Mouse (Mus musculus) embryonic facial prominence, embryonic 11.5 days (tissue): Measurements from ENCODE around the gene Olfr97. TPM values are rescaled to one million over a fixed set of nuclear protein-coding genes. Genes with fewer than 3 reads are reported as not detected.

ENCODE experiments used
- ATAC-seq: fragments of 200-750 bp; cut with Nextera tagmentation; replicated peaks from 2 replicates; pipeline ENCODE4 v1.8.0; 2017; ENCODE audit warnings: low read depth; ENCODE audit not compliant: insufficient number of reproducible peaks, low FRiP score, low TSS enrichment
- DNase-seq: peaks from one replicate; pipeline ENCODE4 v3.0.0-alpha.2; 2015; ENCODE audit warnings: low spot score
- H3K27ac ChIP-seq: fragments of 300-500 bp; sonication (generic); replicated peaks from 2 replicates; pipeline ENCODE4 v1.5.1; 2014; ENCODE audit warnings: mild to moderate bottlenecking, low read depth, low read length, control low read depth
- H3K27me3 ChIP-seq: fragments of 300-500 bp; sonication (generic); 2 replicates; pipeline ENCODE4 v1.6.1; 2014; ENCODE audit warnings: mild to moderate bottlenecking, low read length, moderate library complexity, mixed read lengths; ENCODE audit not compliant: control insufficient read depth, insufficient read depth
- H3K36me3 ChIP-seq: fragments of 300-500 bp; sonication (generic); replicated peaks from 2 replicates; pipeline ENCODE4 v1.6.1; 2014; ENCODE audit warnings: low read depth, mild to moderate bottlenecking, low read length, moderate library complexity, mixed read lengths; ENCODE audit not compliant: control insufficient read depth, insufficient read depth
- H3K4me1 ChIP-seq: fragments of 300-500 bp; sonication (generic); 2 replicates; pipeline ENCODE4 v1.6.1; 2014; ENCODE audit warnings: low read length, mixed read lengths; ENCODE audit not compliant: control insufficient read depth, insufficient read depth
- H3K4me2 ChIP-seq: fragments of 300-500 bp; sonication (generic); 2 replicates; pipeline ENCODE4 v1.6.1; 2014; ENCODE audit warnings: low read depth, mild to moderate bottlenecking, control low read depth, low read length, moderate library complexity
- H3K4me3 ChIP-seq: fragments of 300-500 bp; sonication (generic); 2 replicates; pipeline ENCODE4 v1.5.1; 2014; ENCODE audit warnings: low read depth, low read length, control low read depth
- H3K9ac ChIP-seq: fragments of 300-500 bp; sonication (generic); replicated peaks from 2 replicates; pipeline ENCODE4 v1.6.1; 2014; ENCODE audit warnings: mild to moderate bottlenecking, control low read depth, low read length
- H3K9me3 ChIP-seq: fragments of 300-500 bp; sonication (generic); replicated peaks from 2 replicates; pipeline ENCODE4 v1.6.1; 2016; ENCODE audit warnings: mild to moderate bottlenecking, low read length, inconsistent platforms, mixed read lengths; ENCODE audit not compliant: control insufficient read depth
- WGBS: fragments of 180-500 bp; shearing (Covaris S2); extraction: QIAGEN DNeasy Blood & Tissue Kit; methylation state at CpG from one replicate; pipeline ENCODE4 v1.1.7; 2014; 5-methylcytosine and 5-hydroxymethylcytosine counted together
- polyA plus RNA-seq: library from polyadenylated mRNA; unstranded; fragments of >200 nt; fragmentation: Nextera tagmentation; extraction: Ambion mirVana; gene quantifications from 2 replicates; pipeline ENCODE4 v1.2.1, GENCODE M21; 2014

Olfr97 gene
- polyA plus RNA-seq, 1 experiment from 2014 or later = not detected

DNA sequence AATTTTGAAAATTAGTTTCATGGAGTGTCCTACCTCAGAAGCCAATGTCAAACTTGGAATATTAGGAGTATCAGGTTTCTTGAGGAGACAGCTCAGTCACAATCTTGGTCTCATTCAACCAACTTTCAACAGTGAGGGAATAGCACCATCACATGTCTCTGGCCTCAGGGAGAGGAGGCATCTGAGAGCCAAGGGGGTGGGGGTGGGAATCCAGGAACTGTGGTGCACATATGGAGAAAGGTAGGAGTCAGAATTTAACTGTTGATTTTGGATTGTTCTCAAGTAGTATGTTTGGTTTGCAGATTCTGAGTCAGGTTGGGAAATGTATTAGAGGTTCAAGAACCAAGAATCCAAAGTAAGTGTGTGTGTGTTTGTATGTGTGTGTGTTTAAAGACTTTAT, 44.1 kb downstream of the Olfr97 start:
- H3K27me3 ChIP-seq = peaks cover 10% of the 10 kb centered on the region
- peaks cover 2% of the 10 kb centered on the region; the same call in 1 of the 2 replicates for H3K4me1 ChIP-seq
- H3K4me2 ChIP-seq = no peak overlapping the region
- no peak for DNase-seq
- H3K9me3 ChIP-seq = no peaks in the 10 kb centered on the region
- no peak overlapping the region for H3K4me3 ChIP-seq
- no peak for ATAC-seq
- no peaks in the 10 kb centered on the region for H3K36me3 ChIP-seq
- H3K9ac ChIP-seq = no peak overlapping the region
- no peak overlapping the region for H3K27ac ChIP-seq

DNA sequence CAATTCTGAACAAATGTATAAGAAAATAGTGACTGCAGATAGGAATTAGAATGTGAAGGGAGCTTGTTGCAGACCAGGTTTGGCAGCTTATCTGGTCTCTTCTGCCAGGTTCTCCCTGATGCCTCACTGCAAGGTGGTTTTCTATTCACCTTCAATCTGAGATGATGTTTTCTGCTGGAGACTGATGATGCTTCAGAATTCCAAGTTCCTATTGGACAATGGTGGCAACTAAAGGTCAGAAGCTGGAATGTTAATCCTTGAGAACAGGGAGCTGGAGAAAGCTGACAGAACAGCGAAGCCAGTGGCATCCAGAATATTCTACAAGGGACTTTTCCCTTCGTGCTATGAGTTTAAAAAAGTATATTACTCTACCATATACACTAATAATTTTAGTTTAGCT, 46.4 kb downstream of the Olfr97 start:
- no peaks in the 10 kb centered on the region for H3K9me3 ChIP-seq
- H3K4me3 ChIP-seq = no peak overlapping the region
- no peak overlapping the region for H3K4me2 ChIP-seq
- H3K27ac ChIP-seq = no peak overlapping the region
- 35% methylated on average over 2 of the region's 2 CpGs for WGBS
- H3K36me3 ChIP-seq = no peaks in the 10 kb centered on the region
- H3K9ac ChIP-seq = no peak overlapping the region
- H3K4me1 ChIP-seq = no peaks in the 10 kb centered on the region
- H3K27me3 ChIP-seq = no peaks in the 10 kb centered on the region
- ATAC-seq (no peak), DNase-seq (peak; percentile 53)

DNA sequence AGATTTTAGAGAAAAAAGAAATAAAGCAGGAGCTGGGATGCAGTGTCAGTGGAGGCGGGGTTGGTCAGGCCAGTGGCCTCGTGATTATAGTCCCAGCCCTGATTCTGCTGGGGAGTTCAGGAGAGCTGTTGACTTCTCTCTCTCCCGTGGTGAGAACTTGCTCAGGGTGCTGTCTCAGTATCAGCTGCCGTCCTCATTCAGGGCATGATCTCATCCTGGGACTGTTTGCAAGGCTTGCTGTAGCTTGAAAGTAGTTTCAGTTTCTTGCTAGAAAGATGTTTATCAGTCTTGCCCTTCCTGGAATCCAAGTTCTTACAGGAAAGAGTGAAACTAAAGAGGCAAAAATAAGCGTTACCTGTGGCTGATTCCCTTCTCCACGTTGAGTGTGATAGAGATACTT, 51.7 kb downstream of the Olfr97 start:
- no peak for ATAC-seq
- WGBS = 45% methylated on average over 6 of the region's 6 CpGs

More for the DNA sequence above, 51.7 kb downstream of the Olfr97 start:
- Histone ChIP-seq H3K4me1 (no peaks in the 10 kb centered on the region), H3K4me3 (no peak overlapping the region), H3K9ac (no peak overlapping the region), H3K4me2 (no peak overlapping the region), H3K36me3 (no peaks in the 10 kb centered on the region), H3K9me3 (no peaks in the 10 kb centered on the region), H3K27me3 (no peaks in the 10 kb centered on the region), H3K27ac (no peak overlapping the region)
- no peak for DNase-seq

Other genes starting within 250 kb of the Olfr97 start
- 0.39 and 0.45 TPM in 2 replicates for gene H2-M5, start 247.8 kb downstream of the Olfr97 start, polyA plus RNA-seq
- 102 and 110 TPM in 2 replicates for gene Zfp57, start 236.2 kb downstream of the Olfr97 start, polyA plus RNA-seq
- gene Mog, start 213.9 kb downstream of the Olfr97 start, polyA plus RNA-seq = 0.20 TPM in 1 of 2 replicates, not detected in the other
- gene Gabbr1, start 191.4 kb downstream of the Olfr97 start, polyA plus RNA-seq = 6.1 and 8.9 TPM in 2 replicates
- gene Olfr90, start 148.8 kb downstream of the Olfr97 start, polyA plus RNA-seq = not detected in 2 replicates
- gene Olfr91, start 139.1 kb downstream of the Olfr97 start, polyA plus RNA-seq = not detected in 2 replicates
- not detected in 2 replicates for gene Olfr92, start 117.2 kb downstream of the Olfr97 start, polyA plus RNA-seq
- gene Olfr93, start 75.8 kb downstream of the Olfr97 start, polyA plus RNA-seq = not detected in 2 replicates
- gene Ubd, start 43.4 kb downstream of the Olfr97 start, polyA plus RNA-seq = not detected in 2 replicates
- gene Olfr94, start 36.3 kb downstream of the Olfr97 start, polyA plus RNA-seq = not detected in 2 replicates
- not detected in 2 replicates for gene Olfr95, start 24.2 kb downstream of the Olfr97 start, polyA plus RNA-seq
- not detected in 2 replicates for gene Olfr96, start 17.2 kb downstream of the Olfr97 start, polyA plus RNA-seq
- not detected in 2 replicates for gene Olfr98, start 26.4 kb upstream of the Olfr97 start, polyA plus RNA-seq
- gene H2-M3, start 32.9 kb upstream of the Olfr97 start, polyA plus RNA-seq = 1.4 and 1.8 TPM in 2 replicates
- gene Olfr99, start 46.1 kb upstream of the Olfr97 start, polyA plus RNA-seq = not detected in 2 replicates
- gene Olfr101, start 67.0 kb upstream of the Olfr97 start, polyA plus RNA-seq = not detected in 2 replicates
- not detected in 2 replicates for gene Olfr102, start 79.7 kb upstream of the Olfr97 start, polyA plus RNA-seq
- not detected in 2 replicates for gene Olfr103, start 102.4 kb upstream of the Olfr97 start, polyA plus RNA-seq
- not detected in 2 replicates for gene Olfr104-ps, start 122.3 kb upstream of the Olfr97 start, polyA plus RNA-seq
- not detected in 2 replicates for gene Olfr105-ps, start 141.7 kb upstream of the Olfr97 start, polyA plus RNA-seq
- not detected in 2 replicates for gene Olfr106-ps, start 153.1 kb upstream of the Olfr97 start, polyA plus RNA-seq
- not detected in 2 replicates for gene Olfr107, start 161.9 kb upstream of the Olfr97 start, polyA plus RNA-seq
- gene Olfr108, start 208.2 kb upstream of the Olfr97 start, polyA plus RNA-seq = not detected in 2 replicates
- gene Olfr109, start 221.6 kb upstream of the Olfr97 start, polyA plus RNA-seq = not detected in 2 replicates
- not detected in 2 replicates for gene H2-M2, start 246.2 kb upstream of the Olfr97 start, polyA plus RNA-seq